Mouse (Mus musculus) CH12.LX (cell line): ENCODE measurements around the gene Lrrc41.

Source experiments
- CTCF ChIP-seq, 2 experiments: IDR thresholded peaks in 1 of 2; conservative IDR thresholded peaks in 1 of 2; 2 replicates each; pipeline ENCODE4 v1.5.1; 2011 to 2012; ENCODE audit warnings: low read depth in 2 of 2, low read length in 2 of 2, improper control_type of control experiment in 1 of 2, inconsistent platforms in 1 of 2, mild to moderate bottlenecking in 1 of 2, moderate library complexity in 1 of 2
- E2F4 ChIP-seq: IDR thresholded peaks from 2 replicates; pipeline ENCODE4 v1.6.1; 2011; ENCODE audit warnings: low read depth, low read length, improper control_type of control experiment; ENCODE audit not compliant: insufficient replicate concordance
- EP300 ChIP-seq: IDR thresholded peaks from 2 replicates; pipeline ENCODE4 v1.6.1; 2011; ENCODE audit warnings: low read length, improper control_type of control experiment
- JUND ChIP-seq: conservative IDR thresholded peaks from 2 replicates; pipeline ENCODE4 v1.6.1; 2011; ENCODE audit warnings: low read depth, low read length, improper control_type of control experiment
- MAZ ChIP-seq: IDR thresholded peaks from 2 replicates; pipeline ENCODE4 v1.6.1; 2012; ENCODE audit warnings: low read depth, mild to moderate bottlenecking, inconsistent platforms, low read length, improper control_type of control experiment, moderate library complexity
- POLR2A ChIP-seq: IDR thresholded peaks from 2 replicates; pipeline ENCODE4 v1.6.1; 2011; ENCODE audit warnings: low read depth, mild to moderate bottlenecking, improper control_type of control experiment, low read length
- RCOR1 ChIP-seq: conservative IDR thresholded peaks from 2 replicates; pipeline ENCODE4 v1.6.1; 2012; ENCODE audit warnings: low read depth, mild to moderate bottlenecking, inconsistent platforms, low read length, improper control_type of control experiment
- TBP ChIP-seq: conservative IDR thresholded peaks from 2 replicates; pipeline ENCODE4 v1.6.1; 2011; ENCODE audit warnings: low read depth, low read length, improper control_type of control experiment
- UBTF ChIP-seq: IDR thresholded peaks from 2 replicates; pipeline ENCODE4 v1.6.1; 2012; ENCODE audit warnings: low read depth, mild to moderate bottlenecking, inconsistent platforms, low read length, improper control_type of control experiment, moderate library complexity
- USF1 ChIP-seq: IDR thresholded peaks from 2 replicates; pipeline ENCODE4 v1.6.1; 2014; ENCODE audit warnings: low read depth, mild to moderate bottlenecking, inconsistent platforms, low read length, improper control_type of control experiment
- ZKSCAN1 ChIP-seq: IDR thresholded peaks from 2 replicates; pipeline ENCODE4 v1.6.1; 2012; ENCODE audit warnings: low read depth, inconsistent platforms, low read length, improper control_type of control experiment, borderline replicate concordance

DNA sequence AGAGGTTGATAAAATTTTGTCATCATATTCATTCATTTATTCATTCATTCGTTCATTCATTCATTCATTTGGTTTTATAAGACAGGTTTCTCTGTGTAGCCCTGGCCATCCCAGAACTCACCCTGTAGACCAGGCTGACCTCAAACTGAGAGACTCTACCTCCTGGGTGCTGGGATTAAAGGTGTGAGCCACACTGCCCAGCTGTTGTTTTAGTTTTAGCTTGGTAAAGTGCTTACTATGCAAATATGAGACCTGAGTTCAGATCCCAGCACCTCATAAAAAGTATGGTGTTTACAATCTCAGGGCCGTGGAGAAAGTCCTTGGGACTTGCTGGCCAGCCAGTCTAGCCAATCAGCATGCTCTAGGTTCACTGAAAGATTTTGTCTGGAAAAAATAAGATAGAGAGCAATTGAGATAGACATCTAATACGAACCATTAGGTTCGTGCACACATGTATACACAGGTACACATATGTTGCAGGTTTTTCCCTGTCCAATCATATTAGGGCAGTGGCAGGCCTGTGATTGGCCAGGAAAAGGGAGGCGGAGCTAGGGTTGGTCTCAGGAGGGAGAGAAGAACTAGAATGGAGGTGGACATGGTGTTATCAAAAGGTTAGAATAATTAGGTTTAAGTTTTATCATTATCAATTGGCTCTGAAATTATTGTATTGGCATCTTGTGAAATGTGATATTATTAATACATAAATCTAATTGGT lies 15.9 kb upstream of the Lrrc41 start:
- TF ChIP-seq EP300 = no peak
- no peak for TF ChIP-seq POLR2A
- TF ChIP-seq CTCF (conservative IDR thresholded peaks at IDR 0.05 in 1 of 2, IDR thresholded peaks at IDR 0.05 in 1 of 2; ENCODE audit: low read depth in 2 of 2, low read length in 2 of 2) = no peak
- no peak for TF ChIP-seq RCOR1
- TF ChIP-seq JUND = no peak
- TF ChIP-seq TBP = no peak
- TF ChIP-seq E2F4 = no peak
- no peak for TF ChIP-seq ZKSCAN1
- TF ChIP-seq MAZ = no peak
- no peak for TF ChIP-seq USF1
- TF ChIP-seq UBTF = no peak
